Mouse (Mus musculus): ENCODE results near the gene Pnisr.
A peak's percentile ranks its signal among the peaks of the same experiment; 100 is the strongest.

DNA sequence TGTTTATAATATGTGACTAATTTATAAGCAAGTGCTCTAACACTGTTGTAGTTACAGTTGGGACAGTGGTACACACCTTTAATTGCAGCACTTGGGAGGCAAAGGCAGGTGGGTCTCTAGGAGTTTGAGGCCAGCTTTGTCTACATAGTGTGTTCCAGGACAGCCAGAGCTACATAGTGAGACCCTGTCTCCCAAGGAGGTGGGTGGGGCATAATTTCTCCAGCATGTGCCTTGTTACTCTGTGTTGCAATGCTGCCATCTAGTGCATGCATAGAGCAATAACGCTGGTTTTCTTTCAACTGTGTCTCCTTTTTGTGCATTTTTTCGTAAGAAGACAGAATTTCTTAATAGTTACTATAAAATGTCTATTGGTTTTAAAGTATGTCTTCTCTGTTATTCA is 33.4 kb upstream of the Pnisr start:
- TF ChIP-seq CTCF (IDR thresholded peaks at IDR 0.05; ENCODE audit: low read depth) (peak; percentile 89), EP300 (IDR thresholded peaks at IDR 0.05; ENCODE audit: low read depth) (no peak)

All from heart, postnatal 0 days (tissue).